Mouse (Mus musculus) liver, postnatal 0 days (tissue): ENCODE data around the gene Zfp935. TPM values are rescaled to one million over a fixed set of nuclear protein-coding genes. Genes with fewer than 3 reads are reported as not detected.
"Not testable (repeated sequence)": the region's sequence is repeated elsewhere in the genome, so short reads cannot be mapped to it uniquely, and the experiment has no call there.

Source experiments
- ATAC-seq: fragments of 200-750 bp; cut with Nextera tagmentation; 2 replicates; pipeline ENCODE4 v1.8.0; 2017; ENCODE audit warnings: mild to moderate bottlenecking, moderate library complexity
- DNase-seq: peaks from one replicate; pipeline ENCODE4 v3.0.0-alpha.2; 2016
- H3K27ac ChIP-seq: fragments of 300-500 bp; sonication (generic); 2 replicates; pipeline ENCODE4 v1.5.1; 2014; ENCODE audit warnings: antibody characterized with exemption, moderate library complexity, mild to moderate bottlenecking, low read depth
- H3K27me3 ChIP-seq: fragments of 300-500 bp; sonication (generic); 2 replicates; pipeline ENCODE4 v1.6.1; 2014; ENCODE audit warnings: low read length, control low read depth, mixed read lengths; ENCODE audit not compliant: insufficient read depth
- H3K36me3 ChIP-seq: fragments of 300-500 bp; sonication (generic); replicated peaks from 2 replicates; pipeline ENCODE4 v1.6.1; 2014; ENCODE audit warnings: mild to moderate bottlenecking, control low read depth, low read length, moderate library complexity, mixed read lengths; ENCODE audit not compliant: insufficient read depth
- H3K4me1 ChIP-seq: fragments of 300-500 bp; sonication (generic); 2 replicates; pipeline ENCODE4 v1.6.1; 2014; ENCODE audit warnings: antibody characterized with exemption, mild to moderate bottlenecking, control low read depth; ENCODE audit not compliant: insufficient read depth
- H3K4me2 ChIP-seq: fragments of 300-500 bp; sonication (generic); 2 replicates; pipeline ENCODE4 v1.6.1; 2014; ENCODE audit warnings: low read depth, mild to moderate bottlenecking, low read length, moderate library complexity, mixed read lengths
- H3K4me3 ChIP-seq: fragments of 300-500 bp; sonication (generic); 2 replicates; pipeline ENCODE4 v1.5.1; 2014; ENCODE audit warnings: low read depth, low read length
- H3K9ac ChIP-seq: fragments of 300-500 bp; sonication (generic); replicated peaks from 2 replicates; pipeline ENCODE4 v1.6.1; 2014; ENCODE audit warnings: mild to moderate bottlenecking, moderate library complexity
- H3K9me3 ChIP-seq: fragments of 300-500 bp; sonication (generic); 2 replicates; pipeline ENCODE4 v1.6.1; 2016; ENCODE audit warnings: mild to moderate bottlenecking, control low read depth, low read length, mixed read lengths
- CTCF ChIP-seq: sonication (generic); IDR thresholded peaks from 2 replicates; pipeline ENCODE4 v1.5.1; 2016; ENCODE audit warnings: antibody characterized with exemption, low read depth
- WGBS: fragments of 180-500 bp; shearing (Covaris S2); extraction: QIAGEN DNeasy Blood & Tissue Kit; methylation state at CpG from one replicate; pipeline ENCODE4 v1.1.7; 2014; ENCODE audit not compliant: insufficient replicate concordance; 5-methylcytosine and 5-hydroxymethylcytosine counted together
- microRNA-seq: library from miRNA; unstranded; fragments of <30 nt; microRNA quantifications from one replicate; pipeline ENCODE4, GENCODE M21; 2016
- polyA plus RNA-seq: library from polyadenylated mRNA; unstranded; fragments of >200 nt; fragmentation: Nextera tagmentation; extraction: Ambion mirVana; gene quantifications from 2 replicates; pipeline ENCODE4 v1.2.1, GENCODE M21; 2015

The Zfp935 gene
- polyA plus RNA-seq, 1 experiment from 2014 or later: not detected

DNA sequence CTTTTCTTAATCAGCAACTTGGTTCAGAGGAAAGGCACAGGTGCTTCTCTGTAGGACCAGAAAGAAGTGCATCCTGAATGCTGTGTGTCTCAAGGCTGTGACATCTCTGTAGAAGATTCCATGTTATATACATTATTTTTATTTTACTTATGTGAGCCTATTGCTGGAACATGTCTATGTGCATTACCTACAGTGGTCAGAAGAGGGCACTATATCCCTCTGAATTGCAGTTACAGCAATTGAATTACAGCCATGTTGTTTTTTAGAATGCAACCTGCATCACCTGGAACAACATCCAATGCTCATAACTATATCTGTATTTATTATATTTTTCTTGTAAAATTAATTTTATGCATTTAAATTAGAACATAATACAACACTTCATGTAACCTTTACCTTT is 88.4 kb downstream of the Zfp935 start:
- TF ChIP-seq CTCF: peak; percentile 63
- not testable (repeated sequence) for H3K4me2 ChIP-seq, H3K9ac ChIP-seq, H3K4me1 ChIP-seq, ATAC-seq, H3K27ac ChIP-seq, H3K27me3 ChIP-seq, H3K9me3 ChIP-seq, DNase-seq, H3K36me3 ChIP-seq, H3K4me3 ChIP-seq

DNA sequence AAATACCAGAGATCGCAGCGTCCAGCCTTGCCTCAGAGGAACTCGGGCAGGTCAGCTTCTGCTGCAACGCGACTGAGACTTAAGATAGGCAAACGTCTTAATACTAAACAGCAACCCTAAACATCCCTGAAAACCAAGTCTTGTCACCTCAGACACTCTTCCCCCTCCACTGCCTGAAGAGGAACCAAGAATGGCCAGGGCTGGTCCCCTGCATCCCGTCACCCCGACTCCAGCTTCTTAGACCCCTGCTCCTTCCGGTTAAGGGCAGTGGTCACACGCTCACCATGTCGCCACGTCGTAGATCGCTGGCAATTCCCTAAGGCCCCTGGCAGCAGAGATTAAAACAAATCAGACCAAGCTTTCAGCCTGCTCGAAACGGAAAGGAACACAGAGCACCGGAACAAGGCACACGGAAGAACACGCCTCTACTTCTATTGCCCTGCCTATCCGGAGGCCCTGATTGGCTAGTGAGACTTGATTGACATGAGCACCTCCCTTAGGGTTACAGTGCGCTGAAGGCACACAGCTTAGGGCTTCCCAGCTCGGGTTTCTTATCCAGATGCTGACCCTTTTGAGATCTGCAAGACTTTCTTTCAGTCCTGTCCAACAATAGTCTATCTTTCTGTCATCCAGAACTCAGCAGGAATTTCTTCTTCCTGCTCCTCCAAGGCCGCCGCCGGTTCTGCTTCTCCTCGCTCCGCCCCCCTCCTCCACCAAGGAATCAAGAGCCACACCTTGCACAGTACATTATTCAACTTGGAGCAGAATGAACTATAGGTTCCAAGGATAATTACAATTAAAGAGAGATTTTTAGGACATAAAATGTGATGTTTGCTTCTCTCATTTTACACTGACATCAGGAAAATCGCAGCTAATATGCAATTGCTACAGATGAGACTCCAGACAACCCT is 91.6 kb downstream of the Zfp935 start, which contains the start of gene Gm49359:
Gm49359 (minus strand) TSS at position 409 of the 911 bp plus-strand sequence.
- Histone ChIP-seq H3K4me3 (peak within 1 kb of the TSS; percentile 72), H3K4me2 (peak within 1 kb of the TSS; percentile 59), H3K9ac (peak within 1 kb of the TSS; percentile 74), H3K27ac (peak within 1 kb of the TSS; percentile 77)
- DNase-seq (peak; percentile 85), ATAC-seq (peak; percentile 100)
- 2% methylated on average over 27 of the region's 28 CpGs for WGBS
- H3K27me3 ChIP-seq, H3K9me3 ChIP-seq, H3K36me3 ChIP-seq, H3K4me1 ChIP-seq: not testable (repeated sequence)

Small RNA genes lying within 50 kb of the gene (microRNA-seq; reads per million reads assigned to microRNA genes)
- not detected for gene Gm22256

Other genes starting within 250 kb of the Zfp935 start
- 1.1 and 1.3 TPM in 2 replicates for gene Gm3604, start 175.3 kb downstream of the Zfp935 start, polyA plus RNA-seq
- 0.97 and 2.2 TPM in 2 replicates for gene Gm49359, start 91.7 kb downstream of the Zfp935 start, polyA plus RNA-seq
- gene Zfp934, start 12.7 kb upstream of the Zfp935 start, polyA plus RNA-seq: 2.8 and 2.9 TPM in 2 replicates
- 1.3 and 1.4 TPM in 2 replicates for gene 6720489N17Rik, start 65.7 kb upstream of the Zfp935 start, polyA plus RNA-seq
- gene Platr25, start 202.2 kb upstream of the Zfp935 start, polyA plus RNA-seq: 2.2 and 2.4 TPM in 2 replicates
- gene Gm5141, start 227.3 kb upstream of the Zfp935 start, polyA plus RNA-seq: 0.28 and 0.80 TPM in 2 replicates